Mouse (Mus musculus): Measurements from ENCODE around the gene Gm3250. TPM values are rescaled to one million over a fixed set of nuclear protein-coding genes. Genes with fewer than 3 reads are reported as not detected.
"Not testable (repeated sequence)": the region's sequence is repeated elsewhere in the genome, so short reads cannot be mapped to it uniquely, and the experiment has no call there.

Gene Gm3250
- polyA plus RNA-seq, 1 experiment from 2014 or later, result not detected

DNA sequence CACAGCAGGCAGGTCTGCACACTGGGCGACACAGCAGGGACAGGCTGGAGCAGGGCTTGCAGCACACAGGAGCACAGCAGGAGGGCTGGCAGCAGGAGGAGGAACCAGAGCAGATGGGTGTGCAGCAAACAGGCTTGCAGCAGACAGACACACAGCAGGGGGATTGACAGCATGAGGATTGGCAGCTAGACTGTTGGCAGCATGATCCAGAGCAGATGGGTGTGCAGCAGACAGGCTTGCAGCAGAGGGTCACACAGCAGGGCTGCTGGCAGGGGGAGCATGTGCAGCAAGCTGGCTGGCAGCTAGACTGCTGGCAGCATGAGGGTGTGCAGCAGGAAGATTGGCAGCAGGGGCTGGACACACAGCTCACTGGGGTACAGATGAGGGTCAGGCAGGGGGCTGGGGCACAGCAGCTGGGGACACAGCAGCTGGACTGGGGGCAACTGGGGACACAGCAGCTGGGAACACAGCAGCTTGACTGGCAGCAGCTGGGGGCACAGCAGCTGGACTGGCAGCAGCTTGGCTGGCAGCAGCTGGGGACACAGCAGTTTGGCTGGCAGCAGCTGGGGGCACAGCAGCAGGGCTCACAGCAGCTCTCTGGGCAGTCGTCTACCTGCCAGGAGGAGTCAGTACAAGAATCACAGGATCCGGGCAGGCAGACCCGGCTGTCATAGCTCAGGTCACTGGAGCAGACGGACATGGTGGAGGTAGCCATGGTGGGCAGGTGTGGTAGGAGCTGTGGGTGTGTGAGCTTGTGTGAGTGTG is 40.2 kb downstream of the Gm3250 start, which contains the start of gene Gm18596:
TSS of gene Gm18596 (minus strand) at position 715 of the 765 bp plus-strand sequence.
- peak; percentile 30 for DNase-seq (ENCODE audit: low spot score)
- not testable (repeated sequence) for H3K27me3 ChIP-seq (ENCODE audit: control insufficient read depth, insufficient read depth, low read length); H3K9ac ChIP-seq (ENCODE audit: low read length); H3K9me3 ChIP-seq (ENCODE audit: control insufficient read depth, low read length); H3K36me3 ChIP-seq (ENCODE audit: control insufficient read depth, insufficient read depth, low read length); ATAC-seq (ENCODE audit: insufficient number of reproducible peaks, low FRiP score, low TSS enrichment, low read depth); H3K4me2 ChIP-seq (ENCODE audit: low read depth, severe bottlenecking); H3K4me3 ChIP-seq (ENCODE audit: low read depth, low read length)
- WGBS, result 43% methylated on average over 4 of the region's 5 CpGs
- H3K4me1 ChIP-seq (ENCODE audit: control insufficient read depth, insufficient read depth, low read length), result peaks cover 15% of the 10 kb centered on the region
- H3K27ac ChIP-seq (replicated peaks; ENCODE audit: low read depth, low read length), result peak within 1 kb of the TSS; percentile 26; the same call in 1 of the 2 replicates

DNA sequence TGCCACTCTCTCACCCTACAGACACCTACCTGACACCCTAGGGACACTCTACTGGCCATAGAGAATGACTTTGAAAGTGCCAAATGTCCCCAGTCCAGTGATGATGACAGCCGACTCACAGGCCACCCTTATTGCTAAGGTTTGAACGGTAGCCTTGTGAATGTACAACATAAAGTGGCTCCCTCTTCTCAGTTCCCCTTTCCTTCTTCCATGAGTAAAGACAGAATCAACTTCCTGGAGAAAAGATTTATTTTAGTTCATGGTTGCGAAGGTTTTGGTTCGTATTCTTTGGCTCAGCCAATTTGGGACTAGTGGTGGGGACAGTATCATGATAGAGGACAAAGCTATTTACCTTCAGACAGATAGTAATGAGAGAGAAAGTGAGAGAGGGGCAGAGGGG is 43.4 kb downstream of the Gm3250 start:
- WGBS, result 86% methylated on average over 4 of the region's 4 CpGs

GRCm38 (mm10) chr10:77735928-77736327 is 46.4 kb downstream of the Gm3250 start:
- no peak overlapping the region for H3K4me2 ChIP-seq (ENCODE audit: low read depth, severe bottlenecking)
- peaks cover 3% of the 10 kb centered on the region; the same call in 1 of the 2 replicates for H3K4me1 ChIP-seq (ENCODE audit: control insufficient read depth, insufficient read depth, low read length)
- no peak overlapping the region for H3K4me3 ChIP-seq (ENCODE audit: low read depth, low read length)
- no peak overlapping the region for H3K27ac ChIP-seq (replicated peaks; ENCODE audit: low read depth, low read length)
- DNase-seq (ENCODE audit: low spot score), result no peak
- WGBS, result 76% methylated on average over 1 of the region's 1 CpGs
- no peaks in the 10 kb centered on the region for H3K9me3 ChIP-seq (ENCODE audit: control insufficient read depth, low read length)
- ATAC-seq (ENCODE audit: insufficient number of reproducible peaks, low FRiP score, low TSS enrichment, low read depth), result no peak
- no peaks in the 10 kb centered on the region for H3K27me3 ChIP-seq (ENCODE audit: control insufficient read depth, insufficient read depth, low read length)
- no peak overlapping the region for H3K9ac ChIP-seq (ENCODE audit: low read length)
- H3K36me3 ChIP-seq (ENCODE audit: control insufficient read depth, insufficient read depth, low read length), result no peaks in the 10 kb centered on the region

More for the DNA sequence above, 43.4 kb downstream of the Gm3250 start:
- DNase-seq (ENCODE audit: low spot score) (no peak), ATAC-seq (ENCODE audit: insufficient number of reproducible peaks, low FRiP score, low TSS enrichment, low read depth) (no peak)
- Histone ChIP-seq H3K4me2 (ENCODE audit: low read depth, severe bottlenecking) (no peak overlapping the region), H3K36me3 (ENCODE audit: control insufficient read depth, insufficient read depth, low read length) (no peaks in the 10 kb centered on the region), H3K9me3 (ENCODE audit: control insufficient read depth, low read length) (no peaks in the 10 kb centered on the region), H3K4me1 (ENCODE audit: control insufficient read depth, insufficient read depth, low read length) (peaks cover 15% of the 10 kb centered on the region), H3K27me3 (ENCODE audit: control insufficient read depth, insufficient read depth, low read length) (no peaks in the 10 kb centered on the region), H3K4me3 (ENCODE audit: low read depth, low read length) (no peak overlapping the region), H3K27ac (replicated peaks; ENCODE audit: low read depth, low read length) (no peak overlapping the region), H3K9ac (ENCODE audit: low read length) (no peak overlapping the region)

Other genes starting within 250 kb of the Gm3250 start
- 75.5 and 84.6 TPM in 2 replicates for gene Pttg1ip, start 200.8 kb downstream of the Gm3250 start, polyA plus RNA-seq (2014; fragmentation: Nextera tagmentation; extraction: Ambion mirVana)
- 340 and 351 TPM in 2 replicates for gene Sumo3, start 176.4 kb downstream of the Gm3250 start, polyA plus RNA-seq (2014; fragmentation: Nextera tagmentation; extraction: Ambion mirVana)
- 2.3 TPM in 1 of 2 replicates, not detected in the other for gene Gm49325, start 176.3 kb downstream of the Gm3250 start, polyA plus RNA-seq (2014; fragmentation: Nextera tagmentation; extraction: Ambion mirVana)
- gene Ube2g2, start 160.3 kb downstream of the Gm3250 start, polyA plus RNA-seq (2014; fragmentation: Nextera tagmentation; extraction: Ambion mirVana), result 52.3 and 52.6 TPM in 2 replicates
- gene Tspear, start 96.0 kb downstream of the Gm3250 start, polyA plus RNA-seq (2014; fragmentation: Nextera tagmentation; extraction: Ambion mirVana), result 0.45 and 0.84 TPM in 2 replicates
- not detected in 2 replicates for gene Gm19402, start 91.8 kb downstream of the Gm3250 start, polyA plus RNA-seq (2014; fragmentation: Nextera tagmentation; extraction: Ambion mirVana)
- gene Gm9508, start 85.3 kb downstream of the Gm3250 start, polyA plus RNA-seq (2014; fragmentation: Nextera tagmentation; extraction: Ambion mirVana), result not detected in 2 replicates
- not detected in 2 replicates for gene Gm10272, start 75.9 kb downstream of the Gm3250 start, polyA plus RNA-seq (2014; fragmentation: Nextera tagmentation; extraction: Ambion mirVana)
- gene Gm10024, start 71.1 kb downstream of the Gm3250 start, polyA plus RNA-seq (2014; fragmentation: Nextera tagmentation; extraction: Ambion mirVana), result not detected in 2 replicates
- gene Gm10142, start 66.7 kb downstream of the Gm3250 start, polyA plus RNA-seq (2014; fragmentation: Nextera tagmentation; extraction: Ambion mirVana), result not detected in 2 replicates
- gene Krtap12-1, start 61.9 kb downstream of the Gm3250 start, polyA plus RNA-seq (2014; fragmentation: Nextera tagmentation; extraction: Ambion mirVana), result not detected in 2 replicates
- gene Gm10100, start 56.1 kb downstream of the Gm3250 start, polyA plus RNA-seq (2014; fragmentation: Nextera tagmentation; extraction: Ambion mirVana), result not detected in 2 replicates
- gene Gm18596, start 39.9 kb downstream of the Gm3250 start, polyA plus RNA-seq (2014; fragmentation: Nextera tagmentation; extraction: Ambion mirVana), result not detected in 2 replicates
- not detected in 2 replicates for gene Gm9736, start 31.2 kb downstream of the Gm3250 start, polyA plus RNA-seq (2014; fragmentation: Nextera tagmentation; extraction: Ambion mirVana)
- gene Gm3233, start 22.9 kb downstream of the Gm3250 start, polyA plus RNA-seq (2014; fragmentation: Nextera tagmentation; extraction: Ambion mirVana), result not detected in 2 replicates
- gene Gm3238, start 11.2 kb downstream of the Gm3250 start, polyA plus RNA-seq (2014; fragmentation: Nextera tagmentation; extraction: Ambion mirVana), result not detected in 2 replicates
- not detected in 2 replicates for gene Gm7138, start 5.6 kb downstream of the Gm3250 start, polyA plus RNA-seq (2014; fragmentation: Nextera tagmentation; extraction: Ambion mirVana)
- gene Gm7137, start 5.7 kb upstream of the Gm3250 start, polyA plus RNA-seq (2014; fragmentation: Nextera tagmentation; extraction: Ambion mirVana), result not detected in 2 replicates
- gene Gm9639, start 12.5 kb upstream of the Gm3250 start, polyA plus RNA-seq (2014; fragmentation: Nextera tagmentation; extraction: Ambion mirVana), result not detected in 2 replicates
- not detected in 2 replicates for gene Gm19668, start 16.6 kb upstream of the Gm3250 start, polyA plus RNA-seq (2014; fragmentation: Nextera tagmentation; extraction: Ambion mirVana)
- gene Gm9507, start 29.3 kb upstream of the Gm3250 start, polyA plus RNA-seq (2014; fragmentation: Nextera tagmentation; extraction: Ambion mirVana), result not detected in 2 replicates
- gene Gm2696, start 32.1 kb upstream of the Gm3250 start, polyA plus RNA-seq (2014; fragmentation: Nextera tagmentation; extraction: Ambion mirVana), result not detected in 2 replicates
- gene Krtap10-4, start 44.6 kb upstream of the Gm3250 start, polyA plus RNA-seq (2014; fragmentation: Nextera tagmentation; extraction: Ambion mirVana), result not detected in 2 replicates
- gene Krtap10-10, start 53.4 kb upstream of the Gm3250 start, polyA plus RNA-seq (2014; fragmentation: Nextera tagmentation; extraction: Ambion mirVana), result not detected in 2 replicates
- gene Gm36176, start 64.3 kb upstream of the Gm3250 start, polyA plus RNA-seq (2014; fragmentation: Nextera tagmentation; extraction: Ambion mirVana), result not detected in 2 replicates
- gene Gm10318, start 70.3 kb upstream of the Gm3250 start, polyA plus RNA-seq (2014; fragmentation: Nextera tagmentation; extraction: Ambion mirVana), result not detected in 2 replicates
- not detected in 2 replicates for gene Gm3285, start 79.4 kb upstream of the Gm3250 start, polyA plus RNA-seq (2014; fragmentation: Nextera tagmentation; extraction: Ambion mirVana)
- 1.4 and 1.5 TPM in 2 replicates for gene Lrrc3, start 120.0 kb upstream of the Gm3250 start, polyA plus RNA-seq (2014; fragmentation: Nextera tagmentation; extraction: Ambion mirVana)
- gene Trpm2, start 188.0 kb upstream of the Gm3250 start, polyA plus RNA-seq (2014; fragmentation: Nextera tagmentation; extraction: Ambion mirVana), result 0.10 and 0.27 TPM in 2 replicates
- gene 1810043G02Rik, start 196.0 kb upstream of the Gm3250 start, polyA plus RNA-seq (2014; fragmentation: Nextera tagmentation; extraction: Ambion mirVana), result 29.5 and 31.0 TPM in 2 replicates
- 157 and 161 TPM in 2 replicates for gene Pfkl, start 227.5 kb upstream of the Gm3250 start, polyA plus RNA-seq (2014; fragmentation: Nextera tagmentation; extraction: Ambion mirVana)